Mouse (Mus musculus): ENCODE results near the gene Vipr1. TPM values are rescaled to one million over a fixed set of nuclear protein-coding genes. Genes with fewer than 3 reads are reported as not detected.

Vipr1 gene
- total and polyA plus RNA-seq, 3 experiments, result 0.08 to 0.11 TPM; not detected in 1

DNA sequence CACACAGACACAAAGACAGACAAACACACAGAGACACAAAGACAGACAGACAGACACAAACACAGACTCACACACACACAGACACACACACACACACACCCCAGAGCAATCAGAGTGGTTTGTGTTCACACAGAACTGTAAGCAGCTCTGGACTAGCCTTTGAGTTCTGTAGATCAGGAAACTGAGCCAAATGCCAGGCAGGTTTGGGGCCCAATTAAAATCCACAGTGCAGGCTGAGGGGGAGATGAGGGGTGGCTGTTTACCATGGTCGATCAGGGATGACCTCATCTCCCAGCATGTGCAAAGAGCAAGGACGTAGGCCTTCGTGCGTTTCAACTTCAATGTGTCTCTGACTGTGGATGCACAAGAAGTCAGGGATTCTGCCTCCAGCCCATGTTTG lies 47.7 kb upstream of the Vipr1 start:
- no peaks in the 10 kb centered on the region; a peak in 1 of 4 replicates for H3K4me1 ChIP-seq (ENCODE audit: control insufficient read depth in 1 of 2, insufficient read depth in 2 of 2)
- no peak overlapping the region for H3K27ac ChIP-seq (ENCODE audit: insufficient read depth, low read depth)
- no peak overlapping the region for H3K4me2 ChIP-seq (ENCODE audit: insufficient read depth, low read depth, poor library complexity, severe bottlenecking)
- H3K4me3 ChIP-seq (replicated peaks in 1 of 3; ENCODE audit: low read depth in 2 of 3, low read length in 2 of 3, poor library complexity in 1 of 3), result no peak overlapping the region
- no peaks in the 10 kb centered on the region for H3K9me3 ChIP-seq (replicated peaks; ENCODE audit: low read length)
- no peaks in the 10 kb centered on the region for H3K36me3 ChIP-seq (replicated peaks in 1 of 2; ENCODE audit: control insufficient read depth in 1 of 2, insufficient read depth in 1 of 2, low read length in 1 of 2)
- no peak for DNase-seq (ENCODE audit: extremely low read depth)
- no peaks in the 10 kb centered on the region for H3K79me2 ChIP-seq (replicated peaks; ENCODE audit: control insufficient read depth, extremely low read depth, insufficient read depth, poor library complexity, severe bottlenecking)
- dilution Hi-C loops (cut with MboI; ENCODE audit: extremely low pct_ligation_motif_present, extremely low pct_unique_long_range_greater_than_20kb, low sequenced_read_pairs) (no loop called here), in situ Hi-C loops (cut with MboI; ENCODE audit: low pct_ligation_motif_present, low pct_unique_long_range_greater_than_20kb, low sequenced_read_pairs) (no loop called here)
- no peaks in the 10 kb centered on the region for H3K27me3 ChIP-seq (replicated peaks)
- H3K9ac ChIP-seq (ENCODE audit: insufficient read depth, low read depth), result no peak overlapping the region
- TF ChIP-seq MAFK (IDR thresholded peaks at IDR 0.05; ENCODE audit: insufficient replicate concordance, low read length) (no peak), SIN3A (IDR thresholded peaks at IDR 0.05; ENCODE audit: low read length) (no peak), IRF4 (IDR thresholded peaks at IDR 0.05; ENCODE audit: low read depth, low read length) (no peak)

DNA sequence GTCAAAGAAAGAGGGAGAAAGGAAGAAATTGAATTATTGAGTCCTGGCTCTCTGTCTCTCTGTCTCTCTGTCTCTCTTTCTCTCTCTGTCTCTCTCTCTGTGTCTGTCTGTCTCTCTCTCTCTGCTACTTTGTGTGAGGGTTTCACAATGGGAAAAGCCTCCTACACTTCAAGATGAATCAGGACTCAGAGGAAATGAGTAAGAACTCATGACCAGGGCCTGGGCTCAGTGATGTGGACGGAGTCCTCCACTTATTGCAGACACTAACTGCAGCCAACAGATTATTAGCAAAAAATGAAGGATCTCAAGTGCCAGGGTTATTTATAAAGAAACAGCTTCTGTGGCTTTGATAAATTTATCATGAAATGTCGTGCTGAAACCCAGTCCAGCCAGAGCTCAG lies 44.4 kb upstream of the Vipr1 start:
- Histone ChIP-seq H3K27ac (ENCODE audit: insufficient read depth, low read depth) (no peak overlapping the region), H3K4me2 (ENCODE audit: insufficient read depth, low read depth, poor library complexity, severe bottlenecking) (no peak overlapping the region), H3K4me3 (replicated peaks in 1 of 3; ENCODE audit: low read depth in 2 of 3, low read length in 2 of 3, poor library complexity in 1 of 3) (no peak overlapping the region), H3K4me1 (ENCODE audit: control insufficient read depth in 1 of 2, insufficient read depth in 2 of 2) (no peaks in the 10 kb centered on the region; a peak in 1 of 4 replicates), H3K27me3 (replicated peaks) (no peaks in the 10 kb centered on the region), H3K36me3 (replicated peaks in 1 of 2; ENCODE audit: control insufficient read depth in 1 of 2, insufficient read depth in 1 of 2, low read length in 1 of 2) (no peaks in the 10 kb centered on the region), H3K9ac (ENCODE audit: insufficient read depth, low read depth) (no peak overlapping the region), H3K79me2 (replicated peaks; ENCODE audit: control insufficient read depth, extremely low read depth, insufficient read depth, poor library complexity, severe bottlenecking) (no peaks in the 10 kb centered on the region), H3K9me3 (replicated peaks; ENCODE audit: low read length) (no peaks in the 10 kb centered on the region)
- dilution Hi-C loops (cut with MboI; ENCODE audit: extremely low pct_ligation_motif_present, extremely low pct_unique_long_range_greater_than_20kb, low sequenced_read_pairs), result no loop called here
- DNase-seq (ENCODE audit: extremely low read depth), result no peak
- no peak for TF ChIP-seq MYC (IDR thresholded peaks at IDR 0.05; ENCODE audit: low read depth, low read length)
- TF ChIP-seq ZC3H11A (IDR thresholded peaks at IDR 0.05; ENCODE audit: low read depth, low read length), result no peak
- TF ChIP-seq PAX5 (IDR thresholded peaks at IDR 0.05; ENCODE audit: low read length), result no peak
- no peak for TF ChIP-seq MAX (IDR thresholded peaks at IDR 0.05; ENCODE audit: low read length)
- no peak for TF ChIP-seq USF2 (conservative IDR thresholded peaks at IDR 0.05; ENCODE audit: low read depth, low read length)
- TF ChIP-seq KAT2A (IDR thresholded peaks at IDR 0.05; ENCODE audit: insufficient replicate concordance, low read length), result no peak
- TF ChIP-seq IRF4 (IDR thresholded peaks at IDR 0.05; ENCODE audit: low read depth, low read length), result no peak
- TF ChIP-seq ZNF384 (IDR thresholded peaks at IDR 0.05; ENCODE audit: low read depth, low read length), result no peak
- no peak for TF ChIP-seq EP300 (IDR thresholded peaks at IDR 0.05; ENCODE audit: low read length)
- no peak for TF ChIP-seq ELF1 (IDR thresholded peaks at IDR 0.05; ENCODE audit: low read depth, low read length)
- TF ChIP-seq MAFK (IDR thresholded peaks at IDR 0.05; ENCODE audit: insufficient replicate concordance, low read length), result no peak
- TF ChIP-seq SIN3A (IDR thresholded peaks at IDR 0.05; ENCODE audit: low read length), result no peak
- TF ChIP-seq RAD21 (IDR thresholded peaks at IDR 0.05; ENCODE audit: low read depth, low read length), result no peak
- no peak for TF ChIP-seq JUND (conservative IDR thresholded peaks at IDR 0.05; ENCODE audit: low read depth, low read length)
- in situ Hi-C loops (cut with MboI; ENCODE audit: low pct_ligation_motif_present, low pct_unique_long_range_greater_than_20kb, low sequenced_read_pairs), result no loop called here

GRCm38 (mm10) chr9:121599551-121599950 lies 43.0 kb upstream of the Vipr1 start:
- Histone ChIP-seq H3K9me3 (replicated peaks; ENCODE audit: low read length) (peaks cover 5% of the 10 kb centered on the region), H3K36me3 (replicated peaks in 1 of 2; ENCODE audit: control insufficient read depth in 1 of 2, insufficient read depth in 1 of 2, low read length in 1 of 2) (no peaks in the 10 kb centered on the region), H3K4me3 (replicated peaks in 1 of 3; ENCODE audit: low read depth in 2 of 3, low read length in 2 of 3, poor library complexity in 1 of 3) (no peak overlapping the region), H3K4me2 (ENCODE audit: insufficient read depth, low read depth, poor library complexity, severe bottlenecking) (no peak overlapping the region), H3K4me1 (ENCODE audit: control insufficient read depth in 1 of 2, insufficient read depth in 2 of 2) (no peaks in the 10 kb centered on the region; a peak in 1 of 4 replicates), H3K79me2 (replicated peaks; ENCODE audit: control insufficient read depth, extremely low read depth, insufficient read depth, poor library complexity, severe bottlenecking) (no peaks in the 10 kb centered on the region), H3K27ac (ENCODE audit: insufficient read depth, low read depth) (no peak overlapping the region), H3K27me3 (replicated peaks) (no peaks in the 10 kb centered on the region), H3K9ac (ENCODE audit: insufficient read depth, low read depth) (no peak overlapping the region)
- no peak for DNase-seq (ENCODE audit: extremely low read depth)
- in situ Hi-C loops (cut with MboI; ENCODE audit: low pct_ligation_motif_present, low pct_unique_long_range_greater_than_20kb, low sequenced_read_pairs), result no loop called here
- dilution Hi-C loops (cut with MboI; ENCODE audit: extremely low pct_ligation_motif_present, extremely low pct_unique_long_range_greater_than_20kb, low sequenced_read_pairs), result no loop called here
- TF ChIP-seq CHD2 (IDR thresholded peaks at IDR 0.05; ENCODE audit: low read length) (no peak), GABPA (IDR thresholded peaks at IDR 0.05; ENCODE audit: insufficient replicate concordance, low read depth, low read length) (no peak), MYC (IDR thresholded peaks at IDR 0.05; ENCODE audit: low read depth, low read length) (no peak), USF2 (conservative IDR thresholded peaks at IDR 0.05; ENCODE audit: low read depth, low read length) (peak; percentile 77), SMC3 (IDR thresholded peaks at IDR 0.05; ENCODE audit: low read depth, low read length) (no peak), USF1 (IDR thresholded peaks at IDR 0.05; ENCODE audit: low read depth, low read length) (peak; percentile 69), CTCF (conservative IDR thresholded peaks at IDR 0.05 in 1 of 2, IDR thresholded peaks at IDR 0.05 in 1 of 2; ENCODE audit: low read depth in 2 of 2, low read length in 2 of 2) (no peak)
